Mouse (Mus musculus): ENCODE measurements around the gene 1700113H08Rik.

DNA sequence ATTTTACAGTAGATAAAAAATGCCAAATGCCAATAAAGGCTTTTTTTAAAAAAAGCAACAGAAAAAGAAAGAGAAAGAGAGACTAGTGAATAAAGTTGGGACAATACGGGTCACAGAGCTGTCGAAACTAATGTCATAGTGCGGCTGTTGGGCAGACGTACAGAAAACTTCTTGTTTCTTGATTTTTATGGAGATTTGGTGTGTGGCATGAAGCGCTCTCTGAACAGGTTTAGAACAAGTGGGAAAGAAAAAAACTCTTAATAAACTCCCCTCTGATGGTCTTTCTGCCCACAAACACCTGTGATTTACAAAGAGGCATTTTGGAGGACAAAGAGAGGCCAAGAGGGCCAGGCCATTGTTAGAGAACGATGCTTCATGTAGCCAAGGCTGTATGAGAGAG lies 1.6 kb downstream of the 1700113H08Rik start:
- TF ChIP-seq CTCF (IDR thresholded peaks at IDR 0.05; ENCODE audit: extremely low read depth, insufficient read depth, low read length) (no peak), POLR2A (IDR thresholded peaks at IDR 0.05; ENCODE audit: extremely low read depth, insufficient read depth, low read length) (no peak)

Measured in cortical plate, adult 2 months (tissue).